Mouse (Mus musculus): Measurements from ENCODE around the gene Hoxd12.

The Hoxd12 gene

DNA sequence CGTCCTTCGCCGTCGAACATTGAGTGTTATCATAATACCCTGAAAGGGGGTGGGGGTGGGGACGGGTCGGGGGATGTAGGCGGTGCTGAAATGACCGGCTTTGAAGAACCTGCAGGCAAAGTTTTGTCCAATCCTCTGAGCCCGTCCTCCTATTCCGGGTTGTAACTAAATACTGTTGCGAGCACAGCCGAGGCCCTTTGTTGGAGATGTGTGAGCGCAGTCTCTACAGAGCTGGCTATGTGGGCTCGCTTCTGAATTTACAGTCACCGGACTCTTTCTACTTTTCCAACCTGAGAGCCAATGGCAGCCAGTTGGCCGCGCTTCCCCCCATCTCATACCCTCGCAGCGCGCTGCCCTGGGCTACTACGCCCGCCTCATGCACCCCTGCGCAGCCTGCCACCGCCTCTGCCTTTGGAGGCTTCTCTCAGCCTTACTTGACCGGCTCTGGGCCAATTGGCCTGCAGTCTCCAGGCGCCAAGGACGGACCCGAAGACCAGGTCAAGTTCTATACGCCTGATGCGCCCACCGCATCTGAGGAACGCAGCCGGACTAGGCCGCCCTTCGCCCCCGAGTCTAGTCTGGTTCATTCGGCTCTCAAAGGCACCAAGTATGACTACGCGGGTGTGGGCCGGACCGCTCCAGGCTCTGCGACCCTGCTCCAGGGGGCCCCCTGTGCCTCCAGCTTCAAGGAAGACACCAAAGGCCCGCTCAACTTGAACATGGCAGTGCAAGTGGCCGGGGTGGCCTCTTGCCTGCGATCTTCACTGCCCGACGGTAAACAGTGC, at the start of gene Hoxd12:
Gene Hoxd12 (plus strand): TSS at position 133 of the 785 bp plus-strand sequence.
- DNase-seq (ENCODE audit: low read depth, low spot score) = no peak

DNA sequence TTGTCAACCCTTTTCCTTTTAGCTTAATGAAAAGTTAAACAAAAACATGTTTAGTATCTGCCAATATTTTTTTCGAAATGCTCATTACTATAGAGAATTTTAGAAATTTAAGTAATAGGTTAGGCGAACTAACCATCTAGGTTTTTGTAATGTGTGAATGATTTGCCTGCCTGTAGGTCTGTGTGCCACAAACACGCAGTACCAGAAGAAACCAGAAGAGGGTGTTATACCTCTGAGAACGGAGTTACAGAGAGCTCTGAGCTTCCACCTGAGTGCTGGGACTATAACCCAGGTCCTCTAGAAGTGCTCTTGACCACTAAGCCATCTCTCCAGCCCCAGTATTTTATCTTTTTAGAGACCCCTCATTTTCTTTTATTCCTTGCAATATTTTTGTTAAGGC, 39.4 kb upstream of the Hoxd12 start:
- no peak for DNase-seq (ENCODE audit: low read depth, low spot score)

DNA sequence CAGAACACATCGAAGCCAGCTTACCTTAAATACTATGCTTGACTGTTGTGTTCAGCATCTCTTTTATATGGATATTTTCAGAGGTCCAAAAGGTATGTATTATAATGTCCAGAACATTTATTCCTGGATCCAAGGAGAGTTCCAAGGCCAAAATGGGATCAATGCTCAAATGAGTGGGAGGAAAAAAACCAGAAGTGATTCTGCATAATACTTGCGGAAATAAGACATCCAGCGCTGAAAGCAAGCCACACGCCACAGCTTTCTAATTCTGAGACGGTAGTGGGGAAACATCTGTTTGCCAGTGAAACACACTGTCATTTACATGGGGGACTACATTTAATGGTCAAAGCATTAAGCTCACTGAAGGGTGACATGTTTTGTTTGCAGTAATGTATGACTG, 32.4 kb upstream of the Hoxd12 start:
- DNase-seq (ENCODE audit: low read depth, low spot score) = no peak

DNA sequence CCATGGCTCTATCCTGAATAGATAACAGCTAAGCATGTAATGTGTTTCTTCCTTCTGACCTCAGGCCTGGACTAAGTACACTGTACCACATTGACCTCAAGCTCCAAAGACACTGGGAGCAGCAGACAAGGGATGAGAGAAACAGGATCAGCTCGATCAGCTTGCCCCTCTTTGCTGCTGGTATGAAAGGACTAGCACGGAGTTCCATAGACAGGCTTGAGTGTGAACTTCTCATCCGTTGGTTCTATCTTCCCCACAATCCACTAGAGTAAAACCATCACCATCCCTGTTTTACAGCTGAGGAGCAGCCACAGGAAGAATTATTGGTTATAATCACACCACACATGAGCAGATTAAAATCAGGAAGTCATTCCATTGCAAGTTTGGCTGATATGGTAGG, 29.2 kb upstream of the Hoxd12 start:
- DNase-seq (ENCODE audit: low read depth, low spot score) = no peak

DNA sequence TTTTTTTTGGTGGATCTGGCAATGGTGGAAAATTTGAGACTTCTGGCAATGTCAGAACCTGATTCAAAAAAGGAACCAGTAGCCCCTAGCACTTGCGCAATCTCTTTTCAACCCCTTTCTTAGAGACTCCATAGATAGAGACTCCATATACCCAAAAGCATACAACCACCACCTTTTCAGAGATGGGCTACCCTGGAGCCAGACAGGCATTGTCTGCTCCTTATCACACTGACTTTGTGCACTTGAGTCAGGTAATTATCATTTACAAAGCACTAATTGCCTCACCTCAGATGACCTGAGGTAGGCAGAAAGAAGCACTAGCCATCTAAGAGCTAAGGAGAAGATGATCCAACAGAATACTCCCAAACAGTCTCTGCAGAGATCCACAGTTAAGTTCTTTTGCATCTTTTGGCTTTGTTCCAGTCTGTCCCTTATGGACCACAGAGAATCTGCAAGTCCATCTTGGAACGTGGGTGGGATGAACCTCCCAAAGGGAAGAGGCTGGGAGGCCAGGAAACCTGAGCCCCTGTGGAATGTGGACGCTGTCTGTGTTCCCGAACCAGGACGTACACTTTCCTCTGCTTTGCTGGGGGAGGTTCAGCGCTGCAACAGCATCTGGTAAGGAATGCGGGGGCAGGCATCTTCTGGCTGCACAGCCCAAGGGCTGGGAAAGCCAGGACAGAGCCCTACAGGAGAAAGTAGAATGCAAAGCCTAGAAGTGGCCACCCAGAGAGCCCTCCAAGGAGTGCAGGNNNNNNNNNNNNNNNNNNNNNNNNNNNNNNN, 27.5 kb upstream of the Hoxd12 start:
- DNase-seq (ENCODE audit: low read depth, low spot score) = no peak

DNA sequence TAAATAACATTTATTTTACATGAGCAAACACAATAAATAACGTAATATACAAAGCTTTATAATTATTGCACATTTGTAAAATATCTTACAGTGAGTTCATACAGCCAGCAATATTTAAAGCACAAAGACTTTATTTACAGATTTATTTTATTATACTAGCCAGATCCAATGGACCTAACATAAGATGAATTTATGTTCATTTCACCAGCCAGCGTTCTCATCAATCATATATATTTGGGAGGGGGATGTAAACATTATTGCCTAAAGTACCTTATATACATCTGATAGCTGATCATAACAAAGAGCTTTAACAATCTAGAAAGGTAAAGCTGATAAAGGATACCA, 21.8 kb upstream of the Hoxd12 start:
- no peak for DNase-seq (ENCODE audit: low read depth, low spot score)

DNA sequence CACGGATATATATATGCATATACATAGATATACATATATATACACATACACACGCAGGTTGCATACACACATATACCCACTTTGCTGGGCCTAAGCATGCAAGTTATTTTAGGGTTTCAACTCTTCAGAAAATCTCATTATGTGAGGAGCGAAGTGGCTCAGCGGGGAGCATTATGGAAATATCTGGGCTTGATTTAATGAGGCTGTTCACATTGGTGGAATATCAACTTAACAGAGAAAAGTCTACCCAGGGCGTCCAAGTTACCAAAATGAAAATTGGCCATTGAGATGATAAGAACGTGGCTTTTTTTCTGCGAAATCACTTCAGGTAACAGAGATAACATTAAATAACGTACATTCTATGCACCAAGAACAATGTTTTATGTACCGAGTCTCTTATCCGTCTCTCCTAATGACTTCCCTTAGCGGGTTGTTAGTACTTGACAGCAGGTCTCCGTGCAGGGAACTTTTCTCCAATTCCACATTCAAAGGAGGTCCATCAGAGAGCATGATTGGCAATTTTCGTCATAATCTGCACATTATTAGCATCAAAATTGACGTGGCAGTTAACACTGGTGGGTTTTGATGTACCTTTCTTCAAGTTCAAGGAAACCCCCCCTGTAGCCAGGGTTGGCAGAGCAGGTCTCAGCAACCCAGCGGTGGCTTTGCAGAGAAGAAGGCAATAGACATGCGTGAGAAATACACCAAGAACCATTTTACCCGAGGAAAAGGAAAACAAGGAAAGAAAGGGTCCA, 20.9 kb upstream of the Hoxd12 start:
- DNase-seq (ENCODE audit: low read depth, low spot score) = no peak

DNA sequence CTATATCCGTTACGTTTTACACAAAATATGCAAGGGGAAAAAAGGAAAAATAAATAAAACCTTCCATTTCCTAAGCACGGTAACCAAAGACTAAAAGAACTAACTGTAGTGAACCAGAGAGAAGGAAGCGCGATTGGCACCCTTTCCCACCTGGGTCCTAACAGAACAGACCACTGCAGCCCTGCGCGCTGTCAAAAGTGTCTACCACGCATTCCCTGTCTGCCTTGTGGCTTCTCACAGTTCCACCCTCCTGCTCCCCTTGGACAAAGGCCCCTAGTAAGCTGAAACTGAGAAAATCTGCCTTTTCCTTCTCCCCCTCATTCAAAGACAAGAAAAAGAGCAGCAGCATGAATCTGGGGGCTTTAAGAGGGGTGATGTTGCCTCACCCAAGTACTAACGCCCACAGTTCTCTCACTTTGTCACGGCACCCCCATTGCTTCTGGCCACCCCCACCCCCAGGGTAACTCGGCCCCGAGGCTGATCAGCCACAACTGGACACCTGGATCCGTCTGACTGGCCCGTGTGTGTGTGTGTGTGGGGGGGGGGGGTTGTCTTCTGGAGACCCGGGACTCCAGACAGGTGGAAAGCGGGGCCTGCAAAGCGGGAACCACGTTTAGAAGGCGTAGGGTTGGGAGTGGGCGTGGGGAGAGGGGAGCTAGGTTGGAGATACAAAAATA, 19.9 kb upstream of the Hoxd12 start:
- DNase-seq (ENCODE audit: low read depth, low spot score) = no peak

DNA sequence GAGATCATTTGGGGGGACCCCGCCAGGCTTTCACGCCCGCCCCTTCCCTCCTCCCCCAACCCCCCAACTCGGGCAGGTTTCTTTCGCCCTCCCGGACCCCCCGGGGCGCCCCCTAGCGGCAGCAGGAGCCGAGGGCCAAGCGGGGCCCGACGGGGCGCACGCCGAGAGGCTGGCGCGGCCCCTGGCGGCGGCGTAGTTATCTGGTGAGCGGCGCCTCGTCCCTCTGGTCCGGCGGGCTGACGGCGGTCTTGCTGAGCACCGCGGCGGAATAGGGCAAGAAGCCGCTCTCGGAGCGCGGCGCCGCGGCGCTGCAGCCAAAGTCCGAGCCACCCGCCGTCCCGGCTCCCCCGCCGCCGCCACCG, 19.4 kb upstream of the Hoxd12 start:
- DNase-seq (ENCODE audit: low read depth, low spot score) = no peak

DNA sequence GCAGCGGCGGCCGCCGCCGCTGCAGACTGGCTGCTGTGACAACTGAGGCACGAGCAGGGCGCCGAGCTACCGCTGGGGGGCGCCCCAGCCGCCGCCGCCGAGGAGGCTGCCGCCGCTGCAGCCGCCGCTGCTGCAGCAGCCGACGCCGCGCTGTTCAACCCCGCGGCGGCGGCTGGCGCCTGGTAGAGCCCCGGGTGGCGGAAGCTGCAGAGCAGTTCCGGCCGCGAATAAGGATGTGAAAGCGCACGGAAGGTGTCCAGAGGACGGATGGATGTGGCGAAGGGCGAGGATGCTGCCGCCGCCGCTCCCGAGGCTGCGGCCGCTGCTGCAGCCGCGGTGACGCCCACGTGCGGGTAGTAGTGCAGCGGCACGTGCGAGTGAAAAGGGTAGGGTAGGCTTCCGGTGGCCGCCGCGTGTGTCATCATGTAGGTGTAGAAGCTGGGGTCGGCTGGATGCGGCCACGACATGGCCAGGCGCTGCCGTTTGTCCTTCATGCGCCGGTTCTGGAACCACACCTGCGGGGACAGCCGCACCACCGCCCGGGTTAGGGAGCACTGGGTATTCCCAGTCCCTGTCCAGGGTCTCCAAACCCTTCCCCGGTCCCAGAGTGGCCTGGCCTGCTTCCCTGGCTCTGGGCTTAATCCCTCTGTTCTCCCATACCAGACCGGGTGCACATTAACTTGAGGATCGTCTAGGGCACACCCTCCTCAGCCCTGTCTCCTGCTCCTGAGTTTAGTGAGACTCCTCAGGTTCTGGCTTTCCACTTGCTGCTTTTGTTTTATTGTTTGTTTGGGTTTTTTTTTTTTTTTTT, 18.8 kb upstream of the Hoxd12 start:
- no peak for DNase-seq (ENCODE audit: low read depth, low spot score)

DNA sequence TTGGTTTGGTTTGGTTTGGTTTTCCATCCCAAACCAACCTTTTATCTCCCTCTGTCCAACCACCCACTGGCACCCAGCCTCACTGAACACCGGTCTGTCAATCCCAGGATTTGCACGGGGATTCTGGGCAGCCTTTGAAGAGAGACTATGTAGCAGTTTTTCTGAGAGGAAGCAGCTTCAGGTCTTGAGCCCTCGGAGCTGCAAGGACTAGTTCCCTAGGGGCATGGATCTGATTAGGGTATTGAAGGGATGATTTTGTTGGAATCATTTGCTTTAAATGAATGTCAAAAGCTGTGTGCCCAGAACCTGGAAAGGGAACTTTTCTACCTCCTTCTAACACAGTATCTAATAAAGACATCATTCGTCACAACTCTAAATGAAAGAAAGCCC, 18.2 kb upstream of the Hoxd12 start:
- no peak for DNase-seq (ENCODE audit: low read depth, low spot score)

DNA sequence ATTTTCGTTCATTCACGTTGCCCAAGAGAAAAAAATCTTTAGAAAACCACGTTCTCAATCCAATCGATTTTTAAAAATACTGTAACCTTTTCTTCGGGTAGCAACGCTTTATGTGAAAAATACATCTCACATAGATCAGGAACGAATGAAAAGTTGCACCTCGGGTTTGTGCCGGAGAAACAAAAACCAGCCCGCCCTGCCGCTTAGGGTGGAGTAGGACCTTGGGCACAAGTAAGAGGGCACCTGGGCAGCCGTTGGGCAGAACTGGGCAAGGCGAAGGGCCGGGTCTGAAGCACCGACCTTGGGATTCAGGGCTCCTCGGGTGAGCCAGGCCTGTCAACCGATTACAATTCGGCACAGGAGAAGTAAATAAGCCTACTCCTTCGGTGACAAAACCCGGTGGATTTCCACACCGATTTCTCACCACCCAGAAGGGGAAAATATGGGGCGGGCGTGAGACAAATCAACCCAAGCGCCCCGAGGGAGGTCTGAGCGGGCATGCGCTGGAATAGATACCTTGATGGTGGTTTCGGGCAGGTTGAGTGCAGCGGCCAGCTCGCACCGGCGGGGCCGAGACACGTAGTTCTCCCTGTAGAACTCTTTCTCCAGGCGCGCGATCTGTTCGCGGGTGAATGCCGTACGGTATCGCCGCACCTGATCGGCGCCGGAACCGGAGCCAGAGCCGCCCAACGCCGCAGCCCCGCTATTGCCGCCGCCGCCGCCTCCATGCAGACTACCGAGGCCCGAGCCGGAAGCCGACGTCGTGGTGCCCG, 17.4 kb upstream of the Hoxd12 start:
- DNase-seq (ENCODE audit: low read depth, low spot score) = no peak

DNA sequence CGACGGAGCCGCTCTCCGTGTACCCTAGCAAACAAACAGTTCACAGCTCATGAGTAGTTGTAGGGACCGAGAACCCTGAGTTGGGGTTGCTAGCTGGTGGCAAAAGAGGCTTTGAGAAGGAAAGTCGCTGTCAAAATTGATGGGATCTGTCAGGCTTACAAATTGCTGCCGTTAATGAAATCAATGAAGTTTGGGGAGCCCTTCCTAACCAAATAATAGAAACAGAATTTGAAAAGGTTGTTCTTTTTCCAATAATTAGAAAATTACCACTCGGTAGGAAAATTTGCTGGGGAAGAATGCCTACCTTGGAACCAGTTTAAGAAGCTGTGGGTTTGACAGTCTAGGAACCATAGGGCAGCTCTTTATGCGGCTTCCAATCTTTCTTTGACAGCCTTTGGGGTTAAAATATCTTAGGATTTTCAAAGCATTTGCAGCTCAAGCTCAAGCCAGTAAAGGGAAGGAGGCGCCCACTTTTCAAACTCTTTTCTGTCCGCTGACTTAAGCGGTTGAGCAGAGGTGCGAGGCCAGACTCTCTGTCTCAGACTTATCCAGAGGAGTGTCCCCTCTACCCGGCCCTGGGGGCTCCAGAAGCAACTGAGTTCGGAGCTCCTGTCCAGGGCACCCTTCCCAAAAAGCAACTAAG, 16.7 kb upstream of the Hoxd12 start:
- no peak for DNase-seq (ENCODE audit: low read depth, low spot score)

DNA sequence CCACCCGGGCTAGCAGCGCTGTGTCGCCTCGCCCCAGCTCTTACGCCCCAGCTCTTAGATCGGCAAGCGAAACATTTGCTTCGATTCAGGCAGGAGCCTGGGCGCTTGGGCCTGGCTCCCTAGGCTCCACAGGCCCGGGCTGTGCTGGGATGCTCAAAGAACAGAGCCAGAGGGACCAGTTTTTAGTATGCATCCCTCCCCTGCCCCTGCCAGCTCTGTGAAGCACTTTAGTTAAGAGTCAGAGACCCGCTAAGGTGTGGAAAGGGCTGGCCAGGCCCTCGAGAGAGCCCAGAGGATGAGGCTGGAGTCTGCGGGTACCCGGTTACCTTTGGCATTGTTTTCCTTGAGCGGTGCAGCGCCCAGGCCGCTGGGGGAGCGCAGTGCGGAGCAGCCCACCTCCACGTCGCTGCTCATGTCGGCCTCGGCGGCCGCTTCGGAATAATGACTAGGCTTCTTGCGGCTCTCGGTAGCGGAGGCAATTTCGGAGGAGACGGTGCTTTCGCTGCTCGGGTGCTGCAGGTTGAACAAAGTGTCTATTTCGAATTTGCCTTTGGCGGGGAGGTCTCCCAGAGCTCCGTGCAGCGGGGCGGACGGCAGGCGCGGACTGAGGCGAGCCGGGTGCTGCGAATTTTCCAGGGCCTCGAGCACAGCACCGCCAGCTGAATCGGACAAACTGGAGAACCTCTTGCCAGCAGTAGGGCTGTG, 16.0 kb upstream of the Hoxd12 start:
- no peak for DNase-seq (ENCODE audit: low read depth, low spot score)

DNA sequence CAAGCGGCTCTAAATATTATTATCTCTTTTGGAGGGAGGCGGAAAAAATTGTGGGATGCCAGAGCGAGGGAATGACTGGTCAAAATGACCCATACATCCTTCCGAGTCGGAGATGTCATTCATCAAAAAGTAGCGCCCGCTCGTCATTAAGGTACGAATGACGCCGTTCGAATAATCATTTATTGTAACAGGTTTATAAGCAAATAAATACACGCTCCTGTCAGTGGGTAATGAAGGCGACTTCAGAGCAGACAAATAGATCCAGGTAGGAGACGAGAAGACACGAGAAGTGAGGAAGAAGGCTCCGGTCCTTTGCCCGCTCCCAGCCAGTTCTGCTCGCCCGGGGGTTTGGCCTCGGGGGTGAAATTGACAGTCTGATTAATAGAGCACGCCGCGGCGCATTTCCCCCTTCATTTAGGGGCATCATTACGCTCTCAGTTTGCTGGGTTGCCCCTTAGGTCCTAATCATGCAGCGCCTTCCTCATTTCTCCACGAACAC, 15.3 kb upstream of the Hoxd12 start, which contains the start of gene Evx2:
Gene Evx2 (minus strand): TSS at position 51 of the 499 bp plus-strand sequence.
- no peak for DNase-seq (ENCODE audit: low read depth, low spot score)

DNA sequence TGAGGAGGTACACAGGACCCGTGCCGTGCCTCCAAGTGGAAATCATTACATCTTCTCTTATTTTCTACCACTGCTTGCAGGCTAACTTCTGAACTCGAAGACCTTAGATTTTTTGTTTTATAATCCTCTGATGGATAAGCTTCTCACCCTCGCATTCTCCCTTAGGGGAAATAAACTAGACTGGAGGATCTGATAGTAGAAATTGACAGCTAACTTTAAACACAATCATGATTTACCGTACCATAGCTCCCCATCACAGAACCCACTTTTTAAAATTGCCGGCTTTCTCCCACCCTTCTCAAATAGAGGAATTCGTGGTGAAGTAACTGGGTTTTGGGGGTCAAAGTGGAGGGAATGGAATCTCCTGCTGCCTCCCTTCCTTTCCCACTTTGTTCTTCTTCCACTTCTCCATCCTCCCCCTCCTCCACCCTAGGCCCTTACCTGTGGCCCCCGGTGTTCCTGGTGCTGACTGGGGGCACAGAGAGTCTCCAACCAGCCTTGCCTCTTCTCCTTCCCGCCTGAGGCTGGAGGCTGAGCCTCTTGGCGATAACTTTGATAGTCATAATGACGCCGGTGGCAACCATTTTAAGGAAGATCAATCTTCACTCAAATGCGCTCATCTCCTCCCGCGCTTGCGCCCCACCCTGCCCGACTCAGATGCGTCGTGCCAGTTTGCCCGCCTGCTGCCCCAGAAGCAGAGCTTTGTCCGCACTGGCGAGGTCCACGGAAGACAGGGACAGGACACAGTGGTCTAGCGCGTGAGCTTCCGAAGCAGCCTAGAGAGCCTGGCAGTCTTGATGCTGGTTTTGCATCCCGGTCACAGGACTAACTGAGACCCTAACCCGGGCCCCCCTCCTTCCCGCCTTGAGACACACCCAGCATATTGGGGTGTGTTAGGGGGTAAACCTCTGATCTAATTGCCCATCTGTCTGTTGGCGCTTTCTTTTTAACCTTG, 14.1 kb upstream of the Hoxd12 start:
- DNase-seq (ENCODE audit: low read depth, low spot score) = no peak

DNA sequence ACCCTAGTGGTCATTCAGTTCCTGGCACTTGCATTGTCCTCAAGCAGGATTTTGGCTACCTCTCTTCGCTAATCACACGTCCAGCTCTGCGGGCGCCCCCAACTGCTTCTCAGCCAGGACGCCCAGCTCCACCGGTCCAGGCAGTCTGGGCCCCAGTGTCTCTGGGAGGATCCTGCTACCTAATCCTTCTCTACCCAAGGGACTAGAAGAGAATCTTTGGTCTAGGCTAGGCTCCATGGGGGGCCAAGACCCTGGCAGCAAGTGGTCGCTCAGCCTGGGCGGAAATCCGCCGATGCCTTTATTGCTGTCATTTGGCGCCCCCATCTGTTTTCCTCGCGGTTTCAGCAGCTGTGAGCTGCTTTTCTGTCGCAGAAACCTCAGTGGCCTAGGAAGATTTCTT, 13.1 kb upstream of the Hoxd12 start:
- DNase-seq (ENCODE audit: low read depth, low spot score) = no peak

All from telencephalon, adult 2 months (tissue).